Mouse (Mus musculus) liver, postnatal 0 days (tissue): ENCODE measurements around the gene Unc79.

Experiments
- CTCF ChIP-seq: sonication (generic); IDR thresholded peaks from 2 replicates; pipeline ENCODE4 v1.5.1; 2016; ENCODE audit warnings: antibody characterized with exemption, low read depth
- EP300 ChIP-seq: IDR thresholded peaks from 2 replicates; pipeline ENCODE4 v1.6.1; 2016; ENCODE audit warnings: antibody characterized with exemption, low read depth, mild to moderate bottlenecking

GRCm38 (mm10) chr12:103209581-103209980 lies 260.9 kb downstream of the Unc79 start:
- TF ChIP-seq CTCF (no peak), EP300 (no peak)
